Mouse (Mus musculus) liver, embryonic 14.5 days (tissue): ENCODE results near the gene Nhlrc2.

ENCODE experiments used
- CTCF ChIP-seq: IDR thresholded peaks from 2 replicates; pipeline ENCODE4 v1.5.1; 2016; ENCODE audit warnings: antibody characterized with exemption, low read depth, control low read depth
- EP300 ChIP-seq: IDR thresholded peaks from 2 replicates; pipeline ENCODE4 v1.6.1; 2016; ENCODE audit warnings: antibody characterized with exemption, low read depth

DNA sequence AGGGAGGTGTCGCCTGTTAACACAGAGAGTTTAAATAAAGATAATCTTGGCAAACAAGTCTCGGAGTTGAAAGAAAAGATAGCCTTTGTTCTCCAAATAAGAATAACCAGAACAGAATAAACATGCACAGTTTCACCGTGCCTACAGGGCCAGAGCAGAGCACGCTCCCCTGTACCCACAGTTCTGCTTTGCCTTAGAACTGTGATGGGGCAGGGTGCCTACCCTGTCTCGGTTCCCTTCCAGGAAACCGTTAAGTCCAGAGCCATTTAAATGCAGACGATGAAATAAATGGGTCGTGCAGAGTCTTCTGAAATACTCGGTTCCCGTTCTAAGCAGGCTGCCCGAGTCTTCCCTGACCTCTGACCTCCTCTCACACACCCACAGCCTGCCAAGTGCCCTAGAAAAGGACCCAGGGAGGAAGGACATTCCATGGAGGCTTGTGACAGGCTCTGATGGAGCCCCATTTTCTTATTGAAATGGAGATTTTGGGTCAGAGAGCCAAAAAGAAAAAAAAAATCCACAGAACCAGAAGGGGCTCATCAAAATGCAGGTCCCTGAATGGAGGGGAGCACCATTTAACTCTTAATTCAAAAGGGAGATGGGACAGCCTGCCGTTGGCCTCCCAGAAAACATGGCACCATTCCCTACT is 89.1 kb downstream of the Nhlrc2 start:
- no peak for TF ChIP-seq CTCF
- no peak for TF ChIP-seq EP300
